ENCODE assay signal across 19 mouse cellular contexts in genomic region chr13:3889111-3889510, GRCm38 (mm10). TPM values are rescaled to one million over a fixed set of nuclear protein-coding genes. Genes with fewer than 3 reads are reported as not detected.
DNase-seq lines count a peak whose midpoint lies in the region; ATAC-seq and TF ChIP-seq lines count a peak whose summit lies in the region.
"Had no signal": no experiment of that assay in that cellular context is flagged by ENCODE, and none has a peak within 500 bp of the region (broad histone marks: within the 10 kb centered on the region; RNA-seq: fewer than 3 reads in every experiment).

No protein-coding gene starts in this region.

- no peak for TF ChIP-seq POLR2A in lung, adult 2 months (IDR thresholded peaks at IDR 0.05; ENCODE audit: borderline replicate concordance, extremely low read depth, low read depth, low read length)
- TF ChIP-seq POLR2A in limb, embryonic 14.5 days (IDR thresholded peaks at IDR 0.05; ENCODE audit: borderline replicate concordance, extremely low read depth, insufficient read depth, insufficient read length) = no peak

- TF ChIP-seq CTCF in lung, postnatal 0 days (IDR thresholded peaks at IDR 0.05) = no peak
- no peak for TF ChIP-seq CTCF in lung, adult 2 months (IDR thresholded peaks at IDR 0.05; ENCODE audit: insufficient read depth, low read length)

- WGBS in lung, postnatal 0 days = 77% methylated on average over 3 of the region's 3 CpGs
- 81% methylated on average over 3 of the region's 3 CpGs for WGBS in lung, adult 2 months
- WGBS in limb, embryonic 14.5 days = 90% methylated on average over 3 of the region's 3 CpGs
- WGBS in forebrain, embryonic 13.5 days = 85% methylated on average over 3 of the region's 3 CpGs

- ATAC-seq in lung, postnatal 0 days = no peak
- no peak for ATAC-seq in limb, embryonic 14.5 days (ENCODE audit: low FRiP score, low read depth)
- ATAC-seq in forebrain, embryonic 13.5 days = no peak
- no peak for ATAC-seq in cerebellum, adult (ENCODE audit: insufficient number of reproducible peaks, low FRiP score, low TSS enrichment)

- TF ChIP-seq EP300 in lung, postnatal 0 days (IDR thresholded peaks at IDR 0.05) = no peak

- H3K4me1 ChIP-seq in lung, postnatal 0 days (ENCODE audit: insufficient read depth, low read depth, low read length) = peaks cover 3% of the 10 kb centered on the region; the same call in 1 of the 2 replicates
- H3K4me1 ChIP-seq in lung, adult 2 months (ENCODE audit: control insufficient read depth, insufficient read depth, low read length) = peaks cover 3% of the 10 kb centered on the region; the same call in 1 of the 2 replicates
- peaks cover 10% of the 10 kb centered on the region for H3K4me1 ChIP-seq in limb, embryonic 14.5 days (ENCODE audit: control insufficient read depth, insufficient read depth, low read length)
- H3K4me1 ChIP-seq in forebrain, embryonic 13.5 days = 0 out of 2 replicates have a peak, but pooled peaks cover 7% of the 10 kb centered on the region

- 0 out of 2 replicates have a peak overlapping the region, but pooled peaks have one; percentile 40 for H3K27ac ChIP-seq in lung, postnatal 0 days (ENCODE audit: low read length)
- no peak overlapping the region for H3K27ac ChIP-seq in limb, embryonic 14.5 days (replicated peaks; ENCODE audit: low read depth, low read length)
- H3K27ac ChIP-seq in forebrain, embryonic 13.5 days = no peak overlapping the region
- H3K27ac ChIP-seq: hindbrain, embryonic 14.5 days; neural tube, embryonic 12.5 days had no signal

- H3K9ac ChIP-seq in lung, postnatal 0 days (replicated peaks; ENCODE audit: low read depth) = no peak overlapping the region
- no peak overlapping the region for H3K9ac ChIP-seq in limb, embryonic 14.5 days (ENCODE audit: low read depth, low read length, severe bottlenecking)
- no peak overlapping the region for H3K9ac ChIP-seq in forebrain, embryonic 13.5 days
- H3K9ac ChIP-seq: heart, embryonic 12.5 days; hindbrain, embryonic 14.5 days; neural tube, embryonic 12.5 days had no signal

- no peak overlapping the region for H3K4me3 ChIP-seq in lung, postnatal 0 days (ENCODE audit: low read depth, low read length)
- H3K4me3 ChIP-seq in lung, adult 2 months (replicated peaks; ENCODE audit: extremely low read depth, low read depth, low read length) = no peak overlapping the region
- H3K4me3 ChIP-seq in limb, embryonic 14.5 days (replicated peaks; ENCODE audit: low read length) = no peak overlapping the region
- H3K4me3 ChIP-seq in forebrain, embryonic 13.5 days = no peak overlapping the region
- H3K4me3 ChIP-seq: heart, embryonic 12.5 days; neural tube, embryonic 12.5 days had no signal

- no peaks in the 10 kb centered on the region for H3K27me3 ChIP-seq in lung, postnatal 0 days (replicated peaks; ENCODE audit: insufficient read depth, low read length)
- H3K27me3 ChIP-seq in limb, embryonic 14.5 days (ENCODE audit: control insufficient read depth, insufficient read depth, low read length) = no peaks in the 10 kb centered on the region
- no peaks in the 10 kb centered on the region for H3K27me3 ChIP-seq in forebrain, embryonic 13.5 days
- H3K27me3 ChIP-seq: heart, embryonic 12.5 days; liver, embryonic 13.5 days; neural tube, embryonic 12.5 days had no signal

- H3K9me3 ChIP-seq in lung, postnatal 0 days (ENCODE audit: low read length) = no peaks in the 10 kb centered on the region
- no peaks in the 10 kb centered on the region for H3K9me3 ChIP-seq in limb, embryonic 14.5 days (ENCODE audit: control insufficient read depth, low read length)
- H3K9me3 ChIP-seq in forebrain, embryonic 13.5 days (replicated peaks) = no peaks in the 10 kb centered on the region
- H3K9me3 ChIP-seq: heart, embryonic 12.5 days; liver, embryonic 13.5 days; neural tube, embryonic 12.5 days had no signal

- DNase-seq in kidney, adult 11 months = peak; percentile 35
- no peak for DNase-seq in kidney, postnatal 14 days
- no peak for DNase-seq in lung, postnatal 0 days (ENCODE audit: low spot score)
- no peak for DNase-seq in lung, adult 2 months
- no peak for DNase-seq in limb, embryonic 14.5 days (ENCODE audit: low spot score)
- DNase-seq: adrenal gland, adult 2 months; cerebellum, adult 11 months; cerebellum, postnatal 25 days; gastrocnemius, postnatal 36 days; liver, embryonic 13.5 days; right cerebral cortex, postnatal 25 days; thymus, postnatal 4 days had no signal

- H3K4me2 ChIP-seq in lung, postnatal 0 days (replicated peaks; ENCODE audit: low read depth, low read length) = no peak overlapping the region
- 0 out of 2 replicates have a peak overlapping the region, but pooled peaks have one; percentile 42 for H3K4me2 ChIP-seq in limb, embryonic 14.5 days (replicated peaks; ENCODE audit: low read depth, low read length, severe bottlenecking)
- no peak overlapping the region for H3K4me2 ChIP-seq in forebrain, embryonic 13.5 days
- H3K4me2 ChIP-seq: hindbrain, embryonic 14.5 days; neural tube, embryonic 12.5 days had no signal

- peaks cover 30% of the 10 kb centered on the region for H3K36me3 ChIP-seq in lung, postnatal 0 days (ENCODE audit: insufficient read depth, low read length)
- peaks cover 49% of the 10 kb centered on the region for H3K36me3 ChIP-seq in limb, embryonic 14.5 days (ENCODE audit: control insufficient read depth, insufficient read depth, low read length)
- peaks cover 41% of the 10 kb centered on the region for H3K36me3 ChIP-seq in forebrain, embryonic 13.5 days (ENCODE audit: poor library complexity, severe bottlenecking)

RNA-seq across cellular contexts. Expression of gene Net1, which starts 28.9 kb away (rescaled TPM):
- 83.7 and 91.5 TPM in 2 replicates for polyA plus RNA-seq in lung, postnatal 0 days (2015; fragmentation: Nextera tagmentation; extraction: Ambion mirVana)
- polyA plus RNA-seq in lung, adult 2 months (2012; rRNA removed) = 26.6 and 32.0 TPM in 2 replicates
- polyA plus RNA-seq in limb, embryonic 14.5 days (2012; rRNA removed) = 70.0 and 71.8 TPM in 2 replicates
- 115 TPM in 2 replicates for polyA plus RNA-seq in limb, embryonic 14.5 days (2014; fragmentation: Nextera tagmentation; extraction: Ambion mirVana)
- polyA plus RNA-seq in forebrain, embryonic 13.5 days (2015; fragmentation: Nextera tagmentation; extraction: Ambion mirVana) = 23.4 and 24.1 TPM in 2 replicates

RNA-seq across cellular contexts. Expression of gene Tubal3, which starts 29.0 kb away (rescaled TPM):
- not detected in 2 replicates for polyA plus RNA-seq in lung, postnatal 0 days (2015; fragmentation: Nextera tagmentation; extraction: Ambion mirVana)
- polyA plus RNA-seq in lung, adult 2 months (2012; rRNA removed) = 0.05 TPM in 1 of 2 replicates, not detected in the other
- polyA plus RNA-seq in limb, embryonic 14.5 days (2012; rRNA removed) = 0.03 TPM in 1 of 2 replicates, not detected in the other
- not detected in 2 replicates for polyA plus RNA-seq in limb, embryonic 14.5 days (2014; fragmentation: Nextera tagmentation; extraction: Ambion mirVana)
- not detected in 2 replicates for polyA plus RNA-seq in forebrain, embryonic 13.5 days (2015; fragmentation: Nextera tagmentation; extraction: Ambion mirVana)
- polyA plus RNA-seq: adrenal gland, adult 2 months; forebrain, embryonic 11.5 days; heart, embryonic 12.5 days; hindbrain, embryonic 14.5 days; kidney, embryonic 14.5 days; liver, embryonic 13.5 days; neural tube, embryonic 12.5 days had no signal

RNA-seq across cellular contexts. Expression of gene Calm5, which starts 35.1 kb away (rescaled TPM):
- not detected in 2 replicates for polyA plus RNA-seq in lung, postnatal 0 days (2015; fragmentation: Nextera tagmentation; extraction: Ambion mirVana)
- not detected in 2 replicates for polyA plus RNA-seq in lung, adult 2 months (2012; rRNA removed)
- polyA plus RNA-seq in limb, embryonic 14.5 days (2012; rRNA removed) = not detected in 2 replicates
- polyA plus RNA-seq in limb, embryonic 14.5 days (2014; fragmentation: Nextera tagmentation; extraction: Ambion mirVana) = 0.47 and 0.94 TPM in 2 replicates
- not detected in 2 replicates for polyA plus RNA-seq in forebrain, embryonic 13.5 days (2015; fragmentation: Nextera tagmentation; extraction: Ambion mirVana)
- polyA plus RNA-seq: adrenal gland, adult 2 months; forebrain, embryonic 11.5 days; heart, embryonic 12.5 days; hindbrain, embryonic 14.5 days; kidney, embryonic 14.5 days; liver, embryonic 13.5 days; neural tube, embryonic 12.5 days had no signal

RNA-seq across cellular contexts. Expression of gene Calm4, which starts 51.6 kb away (rescaled TPM):
- not detected in 2 replicates for polyA plus RNA-seq in lung, postnatal 0 days (2015; fragmentation: Nextera tagmentation; extraction: Ambion mirVana)
- polyA plus RNA-seq in lung, adult 2 months (2012; rRNA removed) = 56.0 TPM in 1 of 2 replicates, not detected in the other
- 3.6 and 8.6 TPM in 2 replicates for polyA plus RNA-seq in limb, embryonic 14.5 days (2012; rRNA removed)
- 21.5 and 51.5 TPM in 2 replicates for polyA plus RNA-seq in limb, embryonic 14.5 days (2014; fragmentation: Nextera tagmentation; extraction: Ambion mirVana)
- not detected in 2 replicates for polyA plus RNA-seq in forebrain, embryonic 13.5 days (2015; fragmentation: Nextera tagmentation; extraction: Ambion mirVana)
- polyA plus RNA-seq: adrenal gland, adult 2 months; forebrain, embryonic 11.5 days; heart, embryonic 12.5 days; hindbrain, embryonic 14.5 days; kidney, embryonic 14.5 days; liver, embryonic 13.5 days; neural tube, embryonic 12.5 days had no signal

RNA-seq across cellular contexts. Expression of gene Ucn3, which starts 56.0 kb away (rescaled TPM):
- polyA plus RNA-seq in lung, postnatal 0 days (2015; fragmentation: Nextera tagmentation; extraction: Ambion mirVana) = not detected in 2 replicates
- polyA plus RNA-seq in lung, adult 2 months (2012; rRNA removed) = not detected in 2 replicates
- not detected in 2 replicates for polyA plus RNA-seq in limb, embryonic 14.5 days (2012; rRNA removed)
- 0.14 TPM in 1 of 2 replicates, not detected in the other for polyA plus RNA-seq in limb, embryonic 14.5 days (2014; fragmentation: Nextera tagmentation; extraction: Ambion mirVana)
- polyA plus RNA-seq in forebrain, embryonic 13.5 days (2015; fragmentation: Nextera tagmentation; extraction: Ambion mirVana) = not detected in 2 replicates
- polyA plus RNA-seq: adrenal gland, adult 2 months; forebrain, embryonic 11.5 days; heart, embryonic 12.5 days; kidney, embryonic 14.5 days; liver, embryonic 13.5 days; neural tube, embryonic 12.5 days had no signal
